Mouse (Mus musculus): ENCODE data around the gene Olfr952.

The Olfr952 gene

GRCm38 (mm10) chr9:39427048-39427447 is at the start of gene Olfr952:
Gene Olfr952 (minus strand): TSS chr9:39427148.
- DNase-seq (ENCODE audit: extremely low read depth, low read depth): no peak

GRCm38 (mm10) chr9:39471844-39472243 is 44.9 kb upstream of the Olfr952 start, which contains the start of gene Olfr955:
Gene Olfr955 (minus strand): TSS chr9:39471944.
- no peak for DNase-seq (ENCODE audit: extremely low read depth, low read depth)

GRCm38 (mm10) chr9:39456401-39456800 is 29.5 kb upstream of the Olfr952 start, which contains the start of gene Olfr954:
Gene Olfr954 (plus strand): TSS chr9:39456701.
- no peak for DNase-seq (ENCODE audit: extremely low read depth, low read depth)

GRCm38 (mm10) chr9:39387110-39387509 is 39.8 kb downstream of the Olfr952 start, which contains the start of gene Olfr951:
Gene Olfr951 (plus strand): TSS chr9:39387410.
- DNase-seq (ENCODE audit: extremely low read depth, low read depth): no peak
